Mouse (Mus musculus) limb, embryonic 15.5 days (tissue): Measurements from ENCODE around the gene Nat10. TPM values are rescaled to one million over a fixed set of nuclear protein-coding genes. Genes with fewer than 3 reads are reported as not detected.

Experiments
- ATAC-seq: fragments of 200-750 bp; cut with Nextera tagmentation; 2 replicates; pipeline ENCODE4 v1.8.0; 2017; ENCODE audit warnings: low read depth, moderate TSS enrichment; ENCODE audit not compliant: insufficient number of reproducible peaks, low FRiP score, low TSS enrichment
- H3K27ac ChIP-seq: fragments of 300-500 bp; sonication (generic); 2 replicates; pipeline ENCODE4 v1.5.1; 2015; ENCODE audit warnings: moderate library complexity, mild to moderate bottlenecking, inconsistent platforms
- H3K27me3 ChIP-seq: fragments of 300-500 bp; sonication (generic); 2 replicates; pipeline ENCODE4 v1.6.1; 2015; ENCODE audit warnings: inconsistent platforms
- H3K36me3 ChIP-seq: fragments of 300-500 bp; sonication (generic); 2 replicates; pipeline ENCODE4 v1.6.1; 2015; ENCODE audit warnings: inconsistent platforms
- H3K4me1 ChIP-seq: fragments of 300-500 bp; sonication (generic); 2 replicates; pipeline ENCODE4 v1.6.1; 2015; ENCODE audit warnings: inconsistent platforms
- H3K4me2 ChIP-seq: fragments of 300-500 bp; sonication (generic); 2 replicates; pipeline ENCODE4 v1.6.1; 2015; ENCODE audit warnings: mild to moderate bottlenecking, inconsistent platforms
- H3K4me3 ChIP-seq: fragments of 300-500 bp; sonication (generic); 2 replicates; pipeline ENCODE4 v1.5.1; 2015; ENCODE audit warnings: mild to moderate bottlenecking, inconsistent platforms
- H3K9ac ChIP-seq: fragments of 300-500 bp; sonication (generic); 2 replicates; pipeline ENCODE4 v1.6.1; 2015; ENCODE audit warnings: inconsistent platforms
- H3K9me3 ChIP-seq: fragments of 300-500 bp; sonication (generic); 2 replicates; pipeline ENCODE4 v1.6.1; 2016; ENCODE audit warnings: inconsistent platforms
- WGBS: fragments of 180-500 bp; shearing (Covaris S2); methylation state at CpG from one replicate; pipeline ENCODE4 v1.1.7; 2015; 5-methylcytosine and 5-hydroxymethylcytosine counted together
- polyA plus RNA-seq: library from polyadenylated mRNA; unstranded; fragments of >200 nt; fragmentation: Nextera tagmentation; extraction: Ambion mirVana; gene quantifications from 2 replicates; pipeline ENCODE4 v1.2.1, GENCODE M21; 2015

The Nat10 gene
- polyA plus RNA-seq, 1 experiment from 2014 or later: 25.2 TPM

GRCm38 (mm10) chr2:103784621-103785020 lies 23.6 kb upstream of the Nat10 start:
- ATAC-seq: no peak
- Histone ChIP-seq H3K4me1 (no peaks in the 10 kb centered on the region), H3K36me3 (peaks cover 19% of the 10 kb centered on the region), H3K27ac (no peak overlapping the region), H3K9me3 (no peaks in the 10 kb centered on the region), H3K9ac (no peak overlapping the region), H3K4me2 (no peak overlapping the region), H3K4me3 (no peak overlapping the region), H3K27me3 (no peaks in the 10 kb centered on the region)
- 84% methylated on average over 4 of the region's 4 CpGs for WGBS

- Histone ChIP-seq H3K9ac (no peak overlapping the region), H3K27me3 (no peaks in the 10 kb centered on the region), H3K4me1 (peaks cover 9% of the 10 kb centered on the region), H3K4me2 (no peak overlapping the region), H3K9me3 (no peaks in the 10 kb centered on the region), H3K4me3 (no peak overlapping the region), H3K36me3 (peaks cover 18% of the 10 kb centered on the region), H3K27ac (no peak overlapping the region)
- WGBS: 50% methylated on average over 1 of the region's 1 CpGs
- ATAC-seq: no peak
These were observed 1.4 kb upstream of the Nat10 start for GRCm38 (mm10) chr2:103762492-103762891.

- H3K27me3 ChIP-seq: no peaks in the 10 kb centered on the region
- peaks cover 9% of the 10 kb centered on the region for H3K4me1 ChIP-seq
- 0 out of 2 replicates have a peak overlapping the region, but pooled peaks have one; percentile 81 for H3K27ac ChIP-seq
- H3K4me3 ChIP-seq: peak overlapping the region; percentile 81
- peaks cover 17% of the 10 kb centered on the region for H3K36me3 ChIP-seq
- no peak for ATAC-seq
- WGBS: 33% methylated on average over 4 of the region's 4 CpGs
- H3K4me2 ChIP-seq: peak overlapping the region; percentile 75
- no peaks in the 10 kb centered on the region for H3K9me3 ChIP-seq
- no peak overlapping the region for H3K9ac ChIP-seq
These were observed 923 bp upstream of the Nat10 start for GRCm38 (mm10) chr2:103761993-103762392.

- peak overlapping the region; percentile 81; the same call in 1 of the 2 replicates for H3K27ac ChIP-seq
- peak overlapping the region; percentile 75 for H3K4me2 ChIP-seq
- peak overlapping the region; percentile 81 for H3K4me3 ChIP-seq
- no peak for ATAC-seq
- H3K27me3 ChIP-seq: no peaks in the 10 kb centered on the region
- H3K9ac ChIP-seq: peak overlapping the region; percentile 62
- peaks cover 12% of the 10 kb centered on the region; the same call in 1 of the 2 replicates for H3K36me3 ChIP-seq
- peaks cover 9% of the 10 kb centered on the region for H3K4me1 ChIP-seq
- WGBS: under 1% methylated on average over 12 of the region's 12 CpGs
- H3K9me3 ChIP-seq: no peaks in the 10 kb centered on the region
These were observed 649 bp downstream of the Nat10 start for GRCm38 (mm10) chr2:103760421-103760820.

- Histone ChIP-seq H3K27ac (no peak overlapping the region), H3K4me2 (no peak overlapping the region), H3K9me3 (no peaks in the 10 kb centered on the region), H3K9ac (no peak overlapping the region), H3K36me3 (peaks cover 53% of the 10 kb centered on the region), H3K4me1 (peaks cover 2% of the 10 kb centered on the region; the same call in 1 of the 2 replicates), H3K27me3 (no peaks in the 10 kb centered on the region), H3K4me3 (no peak overlapping the region)
- 84% methylated on average over 9 of the region's 9 CpGs for WGBS
- ATAC-seq: no peak
These were observed 5.5 kb downstream of the Nat10 start for GRCm38 (mm10) chr2:103755458-103756085.

- Histone ChIP-seq H3K4me2 (no peak overlapping the region), H3K36me3 (peaks cover 61% of the 10 kb centered on the region), H3K27ac (no peak overlapping the region), H3K4me3 (no peak overlapping the region), H3K9me3 (no peaks in the 10 kb centered on the region), H3K9ac (no peak overlapping the region), H3K4me1 (no peaks in the 10 kb centered on the region), H3K27me3 (no peaks in the 10 kb centered on the region)
- 87% methylated on average over 3 of the region's 3 CpGs for WGBS
- ATAC-seq: no peak
These were observed 6.5 kb downstream of the Nat10 start for GRCm38 (mm10) chr2:103754614-103755013.

- no peaks in the 10 kb centered on the region for H3K4me1 ChIP-seq
- no peak overlapping the region for H3K27ac ChIP-seq
- H3K9me3 ChIP-seq: no peaks in the 10 kb centered on the region
- no peak overlapping the region for H3K4me3 ChIP-seq
- H3K9ac ChIP-seq: no peak overlapping the region
- H3K27me3 ChIP-seq: no peaks in the 10 kb centered on the region
- peaks cover 84% of the 10 kb centered on the region for H3K36me3 ChIP-seq
- no peak overlapping the region for H3K4me2 ChIP-seq
- WGBS: 92% methylated on average over 6 of the region's 6 CpGs
- no peak for ATAC-seq
These were observed 9.3 kb downstream of the Nat10 start for GRCm38 (mm10) chr2:103751771-103752170.

GRCm38 (mm10) chr2:103749091-103749490 lies 12.0 kb downstream of the Nat10 start:
- Histone ChIP-seq H3K4me1 (no peaks in the 10 kb centered on the region), H3K27ac (no peak overlapping the region), H3K36me3 (peaks cover 84% of the 10 kb centered on the region), H3K4me2 (no peak overlapping the region), H3K9ac (no peak overlapping the region), H3K4me3 (no peak overlapping the region), H3K27me3 (no peaks in the 10 kb centered on the region), H3K9me3 (no peaks in the 10 kb centered on the region)
- 80% methylated on average over 3 of the region's 3 CpGs for WGBS
- no peak for ATAC-seq

GRCm38 (mm10) chr2:103747891-103748290 lies 13.2 kb downstream of the Nat10 start:
- ATAC-seq: no peak
- Histone ChIP-seq H3K4me1 (no peaks in the 10 kb centered on the region), H3K36me3 (peaks cover 82% of the 10 kb centered on the region), H3K27ac (no peak overlapping the region), H3K4me2 (no peak overlapping the region), H3K27me3 (no peaks in the 10 kb centered on the region), H3K9ac (no peak overlapping the region), H3K9me3 (no peaks in the 10 kb centered on the region), H3K4me3 (no peak overlapping the region)
- 92% methylated on average over 9 of the region's 9 CpGs for WGBS

- Histone ChIP-seq H3K4me2 (no peak overlapping the region), H3K4me1 (no peaks in the 10 kb centered on the region), H3K9me3 (no peaks in the 10 kb centered on the region), H3K4me3 (no peak overlapping the region), H3K36me3 (peaks cover 80% of the 10 kb centered on the region), H3K27me3 (no peaks in the 10 kb centered on the region), H3K9ac (no peak overlapping the region), H3K27ac (no peak overlapping the region)
- 67% methylated on average over 2 of the region's 2 CpGs for WGBS
- ATAC-seq: no peak
These were observed 14.3 kb downstream of the Nat10 start for GRCm38 (mm10) chr2:103746761-103747160.

- Histone ChIP-seq H3K27me3 (no peaks in the 10 kb centered on the region), H3K27ac (no peak overlapping the region), H3K4me2 (no peak overlapping the region), H3K36me3 (peaks cover 73% of the 10 kb centered on the region), H3K9ac (no peak overlapping the region), H3K9me3 (no peaks in the 10 kb centered on the region), H3K4me1 (no peaks in the 10 kb centered on the region), H3K4me3 (no peak overlapping the region)
- no peak for ATAC-seq
- WGBS: 83% methylated on average over 2 of the region's 2 CpGs
These were observed 15.0 kb downstream of the Nat10 start for GRCm38 (mm10) chr2:103746096-103746495.

GRCm38 (mm10) chr2:103745481-103745880 lies 15.6 kb downstream of the Nat10 start:
- Histone ChIP-seq H3K27me3 (no peaks in the 10 kb centered on the region), H3K27ac (no peak overlapping the region), H3K4me2 (no peak overlapping the region), H3K4me3 (no peak overlapping the region), H3K4me1 (no peaks in the 10 kb centered on the region), H3K9me3 (no peaks in the 10 kb centered on the region), H3K36me3 (peaks cover 73% of the 10 kb centered on the region), H3K9ac (no peak overlapping the region)
- WGBS: 82% methylated on average over 5 of the region's 5 CpGs
- no peak for ATAC-seq

GRCm38 (mm10) chr2:103743988-103744387 lies 17.1 kb downstream of the Nat10 start:
- H3K4me3 ChIP-seq: no peak overlapping the region

More at GRCm38 (mm10) chr2:103743988-103744387, 17.1 kb downstream of the Nat10 start:
- Histone ChIP-seq H3K27ac (no peak overlapping the region), H3K4me2 (no peak overlapping the region), H3K9ac (no peak overlapping the region), H3K9me3 (no peaks in the 10 kb centered on the region), H3K36me3 (peaks cover 72% of the 10 kb centered on the region), H3K27me3 (no peaks in the 10 kb centered on the region), H3K4me1 (no peaks in the 10 kb centered on the region)
- WGBS: 82% methylated on average over 7 of the region's 7 CpGs
- ATAC-seq: no peak
